Mouse (Mus musculus): ENCODE results near the gene Ptprd.

Ptprd gene

DNA sequence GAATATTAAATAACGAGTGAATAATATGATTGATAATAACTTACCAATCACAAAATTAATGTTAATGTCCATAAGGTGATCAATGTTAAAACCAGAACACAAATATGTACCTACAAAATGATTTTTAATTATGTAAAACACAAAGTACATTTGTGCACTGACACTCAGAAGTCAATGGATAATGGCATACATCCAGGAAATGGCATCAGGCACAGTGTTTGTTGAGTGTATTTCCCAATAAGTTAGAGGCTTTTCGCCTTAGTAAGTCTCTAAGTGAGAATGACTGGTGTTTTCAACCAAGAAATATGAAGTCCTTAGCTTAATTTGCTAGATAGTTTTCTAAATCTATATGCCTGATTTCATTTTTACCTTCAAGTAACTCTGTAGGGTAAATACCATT is 1843.5 kb downstream of the Ptprd start:
- DNase-seq = no peak

DNA sequence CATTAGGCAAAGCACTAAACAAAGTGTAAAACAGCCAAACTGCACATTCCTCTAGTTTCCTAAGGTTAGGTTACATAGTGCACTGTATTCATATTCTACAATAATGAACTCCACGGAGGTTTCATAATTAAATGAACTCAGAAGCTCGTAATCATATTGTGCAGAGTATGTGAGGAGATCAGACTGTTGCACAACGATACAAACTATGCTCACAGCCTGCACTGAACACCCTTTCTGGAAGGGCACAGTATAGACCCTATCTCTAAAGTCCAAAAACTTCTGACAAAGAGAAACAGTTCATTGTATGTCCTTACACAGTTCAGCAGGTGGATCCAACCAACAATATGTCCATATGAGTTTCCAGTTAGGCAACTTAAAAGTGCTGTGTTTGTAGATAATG is 1844.5 kb downstream of the Ptprd start:
- DNase-seq = no peak

DNA sequence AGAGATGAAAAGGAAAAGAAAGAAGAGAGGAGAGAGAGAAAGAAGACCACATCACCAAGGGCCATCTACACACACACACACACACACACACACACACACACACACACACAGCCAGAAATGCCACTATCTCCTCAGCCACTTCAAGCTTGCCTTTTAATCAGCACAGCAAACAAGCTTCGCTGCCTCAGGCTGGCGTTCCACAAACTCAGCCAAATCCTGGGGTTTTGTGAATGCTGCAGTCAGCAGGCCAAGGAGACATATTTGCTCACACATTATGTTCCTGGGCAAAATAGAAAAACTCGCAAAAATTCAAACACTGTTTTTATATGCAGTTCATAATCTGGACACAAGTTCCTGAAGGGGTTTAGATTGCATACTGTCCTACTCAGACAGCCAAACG is 1845.9 kb downstream of the Ptprd start:
- peak; percentile 13 for DNase-seq

DNA sequence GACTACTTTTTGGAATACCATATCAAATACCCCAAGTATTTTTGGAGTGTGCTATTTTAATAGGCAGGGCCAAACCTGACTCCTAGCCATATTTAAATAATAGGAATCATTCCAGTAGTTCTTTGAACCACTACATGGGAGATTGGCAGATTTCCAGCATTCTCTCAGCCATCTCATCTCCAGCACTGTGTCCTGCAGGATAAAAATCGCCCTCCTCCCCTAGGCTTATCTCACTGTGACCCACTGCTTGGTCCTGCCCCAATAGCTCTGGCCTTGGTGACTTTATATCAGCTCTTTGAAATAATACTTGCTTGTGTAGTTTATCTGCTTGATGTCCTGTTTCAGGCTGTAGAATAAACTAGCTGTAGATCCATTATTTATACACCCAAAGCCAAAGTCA is 1850.2 kb downstream of the Ptprd start:
- DNase-seq = no peak

DNA sequence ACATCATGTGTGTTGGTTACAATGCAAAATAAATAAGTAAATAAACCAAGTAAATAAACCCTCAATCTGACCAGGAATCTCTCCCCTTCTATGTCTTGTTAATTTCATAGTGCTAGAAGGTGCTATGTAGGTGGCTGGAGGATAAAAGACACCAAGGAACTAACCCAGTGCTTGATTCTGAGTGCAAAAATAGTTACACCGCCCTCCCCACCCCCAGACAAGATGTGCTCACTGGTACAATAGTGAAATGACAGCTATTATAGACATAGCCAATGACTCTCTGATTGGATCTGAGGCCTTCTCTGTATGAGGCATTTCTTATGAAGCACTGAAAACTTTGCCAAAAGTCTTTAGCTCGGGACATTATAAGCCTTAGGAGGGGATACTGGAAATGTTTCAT is 1857.6 kb downstream of the Ptprd start:
- no peak for DNase-seq

DNA sequence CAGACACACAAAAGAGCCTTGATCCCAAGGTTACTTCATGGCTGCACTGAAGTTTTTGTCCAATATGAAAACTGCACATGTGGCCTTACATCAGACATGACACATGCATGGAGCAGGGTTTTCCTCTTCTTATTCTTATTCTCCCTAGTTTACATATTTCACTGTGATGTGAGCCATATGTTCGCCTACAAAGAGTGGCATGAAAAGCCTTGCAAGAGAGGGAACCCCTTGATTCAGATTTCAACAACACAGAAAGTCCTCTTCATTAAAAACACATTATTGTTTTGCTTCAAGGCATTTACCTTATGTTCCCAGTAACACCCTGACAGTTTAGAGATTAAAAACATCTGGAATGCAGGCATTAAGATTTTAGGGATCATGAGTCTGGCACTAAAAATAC is 1859.3 kb downstream of the Ptprd start:
- no peak for DNase-seq

DNA sequence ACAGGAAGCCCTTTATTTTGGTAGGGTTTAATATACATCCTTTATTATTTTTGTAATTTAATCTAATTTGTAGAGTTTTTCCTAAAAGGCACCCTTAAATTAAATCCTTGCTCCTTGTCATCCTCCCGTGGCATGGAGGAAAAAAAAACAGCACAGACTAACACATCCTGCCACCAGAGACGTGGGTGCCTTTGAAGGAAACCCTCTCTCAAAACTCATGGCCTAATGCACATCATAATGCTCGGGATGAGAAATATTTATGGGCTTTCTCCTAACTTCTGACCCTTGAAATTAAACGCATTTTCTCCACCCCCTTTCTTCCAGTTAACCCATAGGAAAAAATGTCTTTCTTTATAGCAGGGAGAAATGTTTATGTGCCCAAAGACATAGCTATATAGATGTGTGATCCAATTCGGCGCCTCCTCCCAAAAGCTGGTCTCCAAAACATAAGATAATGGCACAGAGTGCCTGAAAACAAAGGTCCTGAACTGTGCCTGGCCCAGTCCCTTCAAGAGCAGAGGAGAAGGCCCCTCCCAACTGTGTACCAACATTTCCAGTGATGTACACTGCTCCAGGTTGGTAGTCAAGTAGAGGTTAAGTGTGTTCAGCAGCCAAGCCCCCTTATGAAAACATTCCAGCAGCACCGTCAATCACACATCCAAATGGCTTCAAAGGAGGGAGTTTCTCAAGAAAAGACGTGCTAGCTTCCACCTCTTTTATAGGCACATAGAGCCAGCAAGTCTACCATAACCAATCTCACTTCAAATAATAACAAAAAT is 1860.4 kb downstream of the Ptprd start:
- no peak for DNase-seq

DNA sequence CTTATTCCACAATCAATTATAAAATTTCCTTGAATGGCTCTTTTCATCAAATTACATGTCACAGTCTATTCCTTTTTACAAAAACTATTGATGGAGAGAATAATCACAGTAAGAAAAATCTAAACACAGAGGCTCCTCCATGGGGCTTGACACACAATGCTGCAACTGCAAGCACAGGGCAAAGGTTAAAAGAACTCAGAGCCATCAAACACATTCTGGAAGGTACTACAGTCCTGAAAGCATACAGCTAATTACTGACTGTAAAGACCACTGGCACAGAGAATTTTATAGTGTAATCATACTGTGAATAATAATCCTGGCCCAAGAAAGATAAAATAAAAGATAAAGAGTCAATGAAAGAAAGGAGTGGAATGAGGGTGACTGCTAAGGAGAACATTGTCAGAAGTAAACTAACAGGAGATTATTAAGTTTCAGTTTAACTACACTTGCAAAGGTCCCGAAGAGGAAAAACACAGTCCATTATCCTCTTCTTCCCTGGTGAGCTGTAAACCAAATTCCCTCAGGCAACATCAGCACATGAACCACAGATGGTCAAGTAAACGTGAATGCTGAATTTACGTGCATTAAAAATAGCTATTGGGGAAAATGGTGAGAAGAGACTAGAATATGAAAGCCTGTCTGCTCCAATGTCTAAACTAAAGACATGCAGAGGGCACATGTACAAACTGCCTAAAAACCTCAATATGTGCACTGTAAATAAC is 1861.4 kb downstream of the Ptprd start:
- no peak for DNase-seq

DNA sequence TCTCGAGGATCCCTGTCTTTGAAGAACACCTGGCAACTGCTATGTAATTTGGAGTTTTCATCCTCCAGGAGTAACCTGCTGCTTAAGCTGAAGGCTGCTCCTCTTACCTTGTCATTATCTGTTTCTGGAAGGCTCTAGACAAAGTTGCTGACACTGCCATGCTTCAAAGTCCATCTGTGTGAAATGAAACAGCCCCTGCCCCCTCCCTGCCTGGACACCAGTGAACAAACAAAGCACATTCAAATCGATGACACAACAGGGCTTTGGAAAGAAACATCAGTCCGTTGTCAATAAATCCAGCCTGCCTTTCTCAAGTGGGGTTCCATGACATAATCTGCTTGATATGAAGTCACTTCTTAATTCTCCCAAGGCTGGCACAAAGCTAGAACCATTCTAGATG is 1867.7 kb downstream of the Ptprd start:
- no peak for DNase-seq

DNA sequence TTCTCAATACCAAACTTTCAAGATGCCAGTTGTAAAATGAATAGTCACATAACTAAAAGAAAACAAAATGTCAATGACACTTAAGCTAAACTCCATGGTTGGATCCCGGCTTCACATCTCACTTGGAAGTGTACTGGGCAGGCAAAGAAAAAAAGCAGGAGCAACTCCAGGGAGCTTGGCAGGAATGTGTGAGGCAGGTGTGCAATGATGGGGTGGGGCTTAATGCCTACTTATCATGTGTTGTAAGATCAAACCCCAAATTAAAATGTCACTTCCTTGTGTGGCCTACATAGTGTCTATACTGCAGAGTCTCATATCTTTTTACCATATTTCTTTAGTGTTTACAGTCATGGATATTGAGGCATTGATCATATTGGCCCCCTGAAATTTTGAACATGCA is 1873.8 kb downstream of the Ptprd start:
- no peak for DNase-seq

DNA sequence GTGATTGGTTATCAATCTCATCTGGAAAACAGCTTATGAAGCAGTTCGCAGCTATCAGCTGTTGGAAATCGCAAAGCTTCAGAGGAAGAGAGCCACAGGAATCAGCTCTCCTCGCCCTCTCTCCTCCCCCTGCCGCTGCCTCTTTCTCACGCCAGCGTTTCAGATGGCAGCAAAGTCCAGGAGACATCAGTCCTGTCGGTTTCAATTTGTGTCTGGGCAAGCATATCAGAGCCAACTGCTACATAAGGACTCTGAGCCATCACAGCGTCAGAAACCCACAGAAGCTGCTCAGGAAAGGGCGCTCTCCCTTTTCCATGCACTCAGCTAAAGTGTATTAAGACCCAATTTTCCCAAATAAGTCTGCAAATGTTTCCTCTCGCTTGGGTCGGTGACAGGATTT is 1884.4 kb downstream of the Ptprd start:
- DNase-seq = peak; percentile 8

DNA sequence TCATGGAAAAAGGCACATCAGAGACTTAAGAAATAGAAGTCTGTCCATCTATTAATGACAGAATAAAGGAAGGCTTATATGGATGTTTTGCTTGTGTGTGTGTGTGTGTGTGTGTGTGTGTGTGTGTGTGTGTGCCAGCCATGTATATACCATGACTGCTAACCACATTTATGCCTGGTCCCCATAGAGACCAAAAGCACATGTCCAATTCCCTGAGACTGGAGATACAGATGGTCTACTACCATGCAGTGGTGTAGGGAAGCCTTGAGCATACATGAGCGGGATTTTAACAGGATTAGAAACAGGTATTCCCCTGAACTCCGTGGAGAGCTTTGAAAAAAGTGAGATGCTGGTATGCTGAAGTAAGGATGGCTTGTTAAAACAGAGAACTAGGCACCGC is 1886.1 kb downstream of the Ptprd start:
- DNase-seq = no peak

DNA sequence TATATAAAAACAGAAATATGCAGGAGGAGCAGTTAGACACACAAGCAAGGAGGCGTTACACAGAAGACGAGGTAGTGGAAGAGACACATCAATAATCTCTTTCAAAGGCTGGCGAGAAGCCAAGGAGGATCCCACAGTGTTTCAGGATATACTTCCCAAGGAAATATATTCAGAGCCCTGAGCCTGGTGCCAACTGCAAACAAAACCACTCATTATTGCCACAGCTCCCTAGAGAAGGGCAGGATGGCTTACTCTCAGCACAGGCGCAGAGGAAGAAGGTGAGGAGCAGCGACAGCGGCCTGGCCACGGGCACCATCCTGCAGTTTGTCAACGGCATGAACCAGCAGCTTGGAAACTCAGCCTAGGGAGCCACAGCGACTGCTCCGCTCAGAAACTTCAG is 1886.8 kb downstream of the Ptprd start:
- peak; percentile 25 for DNase-seq

DNA sequence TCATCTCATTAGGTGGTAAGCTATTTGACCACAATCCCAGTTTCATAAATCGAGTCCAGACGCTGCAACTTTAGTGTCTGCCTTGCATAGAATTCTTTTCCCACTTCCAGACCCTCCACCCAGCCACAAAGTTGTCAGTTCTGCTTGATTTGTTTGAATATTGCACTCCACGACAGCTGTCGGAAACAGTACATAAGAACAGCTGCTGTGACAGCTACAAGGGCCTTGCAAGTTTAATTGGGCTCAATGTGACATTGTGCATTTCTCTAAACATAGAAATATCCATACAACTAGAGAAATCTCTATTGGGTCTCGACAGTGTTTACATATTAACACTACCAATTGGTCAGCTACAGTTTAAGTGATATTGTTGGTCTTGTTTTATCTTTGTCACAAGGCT is 1887.3 kb downstream of the Ptprd start:
- no peak for DNase-seq

DNA sequence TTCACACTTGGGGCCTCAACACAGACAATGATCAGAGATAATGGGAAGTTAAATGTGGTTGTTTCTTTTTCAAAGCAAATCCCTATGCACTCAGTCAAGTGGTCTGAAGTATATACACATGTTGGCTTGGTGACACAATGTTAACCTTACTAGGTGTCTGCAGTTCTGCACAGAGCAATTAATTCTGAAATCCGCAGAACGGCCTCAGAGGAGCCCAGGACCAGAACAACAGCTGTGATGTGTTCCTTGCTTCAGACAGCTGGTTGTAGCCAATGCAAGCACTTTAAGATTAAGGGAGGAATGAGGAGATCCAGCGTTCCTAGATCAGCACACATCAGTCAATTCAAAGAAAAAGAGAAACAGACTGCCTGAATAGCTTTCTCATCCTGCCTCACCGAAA is 1891.9 kb downstream of the Ptprd start:
- DNase-seq = no peak

DNA sequence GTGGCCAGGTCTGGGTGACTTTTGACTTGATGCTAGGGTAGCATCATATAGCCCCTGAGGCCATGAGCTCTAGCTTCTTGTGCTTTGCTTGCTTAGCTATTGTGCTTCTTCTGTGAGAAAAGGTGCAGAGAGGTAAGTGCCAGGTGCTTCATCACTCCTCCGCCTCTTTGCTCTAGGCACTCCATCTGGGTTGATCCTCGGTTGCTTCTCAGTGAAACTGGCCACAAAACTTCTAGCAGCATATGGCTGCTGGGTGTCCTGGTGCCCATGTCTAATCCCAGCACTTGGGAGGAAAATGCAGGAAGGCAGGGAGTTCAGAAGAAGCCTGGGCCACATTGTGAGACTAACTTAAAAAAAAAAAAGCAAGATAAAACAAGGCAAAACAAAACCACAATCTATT is 1895.8 kb downstream of the Ptprd start:
- DNase-seq = no peak

DNA sequence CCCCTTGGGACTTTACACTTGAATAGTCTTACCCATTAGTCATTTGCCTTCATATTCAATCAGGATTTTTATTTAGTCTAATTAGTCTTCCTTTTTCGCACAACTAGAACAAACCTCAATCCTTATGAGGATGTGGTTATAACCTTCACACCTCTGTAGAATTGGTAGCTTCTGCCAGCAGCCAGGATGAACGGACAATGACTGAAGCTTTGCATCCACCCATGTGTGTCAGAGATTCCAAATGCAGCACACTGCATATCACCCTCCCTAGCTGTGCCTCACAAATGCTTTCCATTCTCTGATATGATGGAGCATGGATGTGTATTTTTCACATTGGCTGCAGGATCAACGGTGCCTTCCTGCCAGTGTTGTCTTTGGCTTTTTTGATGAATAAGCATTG is 1898.0 kb downstream of the Ptprd start:
- DNase-seq = no peak

DNA sequence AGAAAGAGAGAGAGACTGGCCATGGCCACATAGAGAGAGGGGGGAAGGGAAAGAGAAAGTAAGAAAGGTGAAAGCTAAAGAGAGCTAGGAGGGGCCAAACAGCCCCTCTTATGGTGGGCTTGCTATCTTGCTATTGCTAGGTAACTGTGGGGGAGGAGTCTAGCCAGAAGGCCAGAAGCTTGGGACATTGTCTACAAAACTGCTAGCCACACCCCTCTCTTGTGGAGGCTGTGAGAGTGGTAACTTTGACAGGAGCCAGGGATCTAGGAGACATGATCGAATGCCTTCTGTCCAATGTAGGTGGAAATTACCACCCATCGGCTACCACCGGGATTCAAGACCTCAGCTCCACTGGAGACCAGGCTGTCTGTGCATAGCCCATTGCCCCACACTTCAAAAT is 1899.2 kb downstream of the Ptprd start:
- no peak for DNase-seq

DNA sequence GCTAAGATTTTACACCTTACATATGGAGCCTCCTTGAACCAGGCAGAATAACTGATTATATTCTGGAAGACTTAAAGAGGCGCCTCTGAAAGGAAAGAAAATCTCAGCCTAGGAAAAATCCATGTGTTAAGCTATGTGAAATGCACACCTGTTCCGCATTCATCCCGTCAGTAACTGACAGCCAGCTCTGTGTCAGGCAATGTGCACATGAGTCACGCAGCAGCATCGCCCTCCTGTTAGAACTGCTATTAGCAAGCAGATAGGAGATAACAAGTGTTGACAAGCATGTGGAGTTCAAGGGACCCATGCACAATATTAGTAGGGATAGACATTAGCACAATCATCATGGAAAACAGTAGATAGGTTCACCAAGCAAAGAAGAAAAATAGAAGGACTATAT is 1905.8 kb downstream of the Ptprd start:
- no peak for DNase-seq

DNA sequence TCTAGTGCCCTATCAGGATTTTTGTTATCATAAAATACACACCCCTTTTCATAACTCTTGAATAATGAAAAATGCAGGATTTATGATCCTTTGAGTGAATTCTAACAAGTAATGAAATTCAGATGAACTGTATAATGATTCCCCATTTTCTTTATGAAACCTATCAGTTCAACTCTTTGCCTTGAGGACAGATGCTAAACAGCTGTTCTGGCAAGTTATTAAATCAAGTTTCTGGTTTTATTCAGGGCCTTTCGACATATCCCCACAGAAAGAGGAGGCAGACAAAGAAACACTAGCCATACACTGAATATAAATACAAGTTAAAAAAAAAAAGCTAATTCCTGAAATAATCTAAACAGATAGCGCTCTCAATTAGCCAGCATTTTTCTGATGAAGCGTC is 1914.4 kb downstream of the Ptprd start:
- no peak for DNase-seq

DNA sequence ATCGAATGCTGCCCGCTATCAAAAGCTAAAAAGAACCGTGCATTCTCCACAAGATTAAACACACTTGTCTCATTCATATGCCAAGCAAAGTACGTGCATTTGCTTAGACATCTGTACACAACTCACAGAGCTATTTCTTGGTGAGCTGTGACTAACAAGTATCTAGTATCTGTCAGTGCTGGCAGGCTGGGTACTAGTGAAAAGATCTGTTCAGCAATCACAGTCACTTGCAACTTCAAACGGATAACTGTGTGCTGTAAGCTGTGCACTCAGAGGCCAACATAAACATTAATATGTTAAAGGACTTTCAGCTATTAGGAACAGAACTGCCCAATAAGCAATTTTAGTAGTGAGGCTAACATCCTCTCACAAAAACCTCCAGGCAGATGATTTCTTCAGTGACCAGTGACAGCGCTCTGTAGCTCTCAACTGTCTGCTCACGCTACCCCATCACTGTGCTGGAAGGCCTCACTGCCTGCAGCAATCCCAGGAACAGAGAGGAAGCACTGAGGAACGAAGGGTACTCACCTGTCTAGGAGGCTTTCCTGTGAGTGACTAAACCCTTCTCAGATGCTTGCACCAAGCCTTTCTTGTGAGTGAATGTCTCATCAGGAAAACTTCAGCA is 1918.9 kb downstream of the Ptprd start:
- no peak for DNase-seq

DNA sequence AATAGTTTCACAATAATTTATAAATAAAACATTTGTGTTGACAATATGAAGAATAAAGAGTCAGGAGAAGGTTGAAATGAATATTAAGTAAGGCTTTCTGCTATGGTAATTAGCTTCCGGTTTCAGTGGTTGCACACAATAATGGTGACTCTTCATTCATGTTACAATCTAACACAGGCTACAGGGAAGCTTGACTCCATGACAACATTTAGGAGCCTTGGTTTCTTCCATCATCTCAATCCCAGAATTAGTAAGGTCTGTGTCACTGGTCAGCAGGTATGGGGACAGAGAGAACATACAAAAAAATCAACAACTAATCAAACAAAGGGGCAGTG is 1921.3 kb downstream of the Ptprd start:
- DNase-seq = no peak

DNA sequence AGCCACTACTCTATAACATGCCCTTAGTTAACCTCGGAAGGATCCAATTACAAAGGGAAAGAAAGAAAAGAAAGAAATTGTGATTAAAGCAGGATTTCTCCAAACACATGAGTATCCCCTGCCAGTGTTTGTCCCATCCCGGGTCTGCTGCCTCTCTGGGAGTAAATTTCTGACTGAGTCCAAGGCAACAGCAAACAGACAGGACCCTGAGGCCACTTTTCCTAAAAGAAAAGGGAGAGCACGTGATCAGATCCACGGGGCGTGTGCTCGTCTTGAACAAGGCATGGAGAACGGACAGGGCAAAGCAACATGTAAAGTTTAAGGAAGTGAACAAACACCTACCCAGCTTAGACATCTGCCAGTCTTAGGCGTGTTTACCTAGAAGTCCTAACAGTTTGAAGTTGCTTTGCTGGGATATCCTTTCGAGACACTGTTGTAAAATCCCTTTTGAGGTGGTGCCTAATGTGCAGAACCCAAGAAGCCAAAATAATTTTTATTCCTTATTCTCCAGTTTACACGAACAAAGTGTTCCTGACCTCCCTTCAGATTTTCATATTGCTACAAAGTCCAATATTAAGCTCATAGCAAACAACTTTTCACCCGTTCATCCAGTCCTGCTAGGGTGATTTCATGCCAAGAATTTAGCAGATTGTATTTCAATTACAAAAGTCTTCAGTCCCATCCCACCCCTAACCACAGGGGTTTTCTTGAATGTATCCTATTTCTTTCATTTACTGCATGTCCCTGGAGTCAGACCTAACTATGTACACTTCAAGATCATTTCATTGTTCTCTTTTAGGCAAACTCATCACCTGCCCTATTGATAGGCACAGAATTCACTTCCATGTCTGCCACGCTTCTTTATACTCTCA is 1921.9 kb downstream of the Ptprd start:
- no peak for DNase-seq

Data from right cerebral cortex, postnatal 4 days (tissue).